Mouse (Mus musculus) stomach, postnatal 0 days (tissue): ENCODE measurements at regions not wholly inside any gene's neighbourhood (a gene's known extent, or its start where the extent isn't known, plus 50 kb on each side); places are given as distances from the start of the nearest gene placed in this dataset.

Source experiments
- ATAC-seq: fragments of 200-750 bp; cut with Nextera tagmentation; 2 replicates; pipeline ENCODE4 v1.8.0; 2017; ENCODE audit not compliant: low FRiP score, low TSS enrichment
- DNase-seq: peaks from one replicate; pipeline ENCODE4 v3.0.0-alpha.2; 2016; ENCODE audit warnings: low spot score
- H3K27ac ChIP-seq: fragments of 300-500 bp; sonication (generic); replicated peaks from 2 replicates; pipeline ENCODE4 v1.5.1; 2014; ENCODE audit warnings: mild to moderate bottlenecking, control low read depth
- H3K27me3 ChIP-seq: fragments of 300-500 bp; sonication (generic); 2 replicates; pipeline ENCODE4 v1.6.1; 2014; ENCODE audit warnings: low read length; ENCODE audit not compliant: control insufficient read depth, insufficient read depth
- H3K36me3 ChIP-seq: fragments of 300-500 bp; sonication (generic); 2 replicates; pipeline ENCODE4 v1.6.1; 2014; ENCODE audit warnings: low read length, mixed read lengths; ENCODE audit not compliant: control insufficient read depth, insufficient read depth
- H3K4me1 ChIP-seq: fragments of 300-500 bp; sonication (generic); replicated peaks from 2 replicates; pipeline ENCODE4 v1.6.1; 2014; ENCODE audit warnings: antibody characterized with exemption; ENCODE audit not compliant: control insufficient read depth, insufficient read depth
- H3K4me2 ChIP-seq: fragments of 300-500 bp; sonication (generic); replicated peaks from 2 replicates; pipeline ENCODE4 v1.6.1; 2014; ENCODE audit warnings: low read depth, mild to moderate bottlenecking, control low read depth, moderate library complexity
- H3K4me3 ChIP-seq: fragments of 300-500 bp; sonication (generic); 2 replicates; pipeline ENCODE4 v1.5.1; 2014; ENCODE audit warnings: low read depth, low read length, control low read depth
- H3K9ac ChIP-seq: fragments of 300-500 bp; sonication (generic); 2 replicates; pipeline ENCODE4 v1.6.1; 2014; ENCODE audit warnings: mild to moderate bottlenecking, low read length, control low read depth, mixed read lengths
- H3K9me3 ChIP-seq: fragments of 300-500 bp; sonication (generic); 2 replicates; pipeline ENCODE4 v1.6.1; 2016; ENCODE audit warnings: low read length; ENCODE audit not compliant: control insufficient read depth
- CTCF ChIP-seq: IDR thresholded peaks from 2 replicates; pipeline ENCODE4 v1.5.1; 2016; ENCODE audit warnings: antibody characterized with exemption, low read depth, mild to moderate bottlenecking, moderate library complexity
- EP300 ChIP-seq: optimal IDR thresholded peaks from 2 replicates; pipeline ENCODE3; 2016; ENCODE audit warnings: antibody characterized with exemption
- WGBS: fragments of 180-500 bp; shearing (Covaris S2); extraction: QIAGEN DNeasy Blood & Tissue Kit; methylation state at CpG from one replicate; pipeline ENCODE4 v1.1.7; 2014; 5-methylcytosine and 5-hydroxymethylcytosine counted together

DNA sequence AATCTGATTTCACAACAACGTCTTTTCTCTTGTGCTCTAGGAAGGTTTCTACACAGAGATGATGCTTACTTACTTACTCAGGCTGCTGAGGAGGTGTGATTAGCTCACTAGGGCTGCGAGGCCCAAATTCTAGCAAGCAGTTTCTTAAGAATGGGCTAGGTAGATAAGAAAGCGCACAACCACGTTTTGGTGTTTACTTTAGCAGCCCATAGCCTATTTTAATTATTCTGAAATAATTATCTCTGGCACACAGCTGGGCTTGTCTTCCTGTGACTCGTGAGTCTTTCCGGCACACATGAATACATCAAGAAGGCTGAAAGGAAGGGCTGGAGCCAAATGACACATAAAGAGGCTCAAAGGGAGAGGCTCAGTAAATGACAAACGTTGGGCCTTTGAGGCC is 325.2 kb downstream of the Edem1 start:
- Histone ChIP-seq H3K4me1 (no peaks in the 10 kb centered on the region), H3K4me3 (no peak overlapping the region), H3K27ac (no peak overlapping the region), H3K9me3 (no peaks in the 10 kb centered on the region), H3K27me3 (no peaks in the 10 kb centered on the region), H3K9ac (no peak overlapping the region), H3K4me2 (no peak overlapping the region), H3K36me3 (no peaks in the 10 kb centered on the region)
- ATAC-seq (no peak), DNase-seq (no peak)
- TF ChIP-seq EP300: no peak
- TF ChIP-seq CTCF: no peak
- WGBS: 34% methylated on average over 7 of the region's 7 CpGs

DNA sequence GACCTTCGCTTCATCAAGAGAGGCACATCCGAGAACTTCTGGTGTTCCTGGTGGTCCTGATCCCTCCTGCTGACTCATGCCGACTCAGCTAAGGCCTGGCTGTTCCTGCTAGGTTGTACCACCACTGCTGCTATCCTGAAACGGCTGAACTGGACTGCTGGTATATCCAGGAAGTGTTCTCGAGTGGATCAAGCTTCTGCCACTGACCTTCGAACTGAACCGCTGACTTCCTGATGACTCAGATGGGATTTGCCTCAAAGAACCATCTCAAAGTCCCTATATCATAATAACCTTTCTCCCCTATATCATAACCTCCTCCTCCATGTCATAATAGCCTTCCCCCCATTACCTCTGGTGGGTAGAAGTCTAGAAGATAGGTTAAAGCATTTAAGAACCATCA is 331.1 kb downstream of the Edem1 start:
- H3K27ac ChIP-seq: no peak overlapping the region
- 82% methylated on average over 7 of the region's 7 CpGs for WGBS
- ATAC-seq (no peak), DNase-seq (no peak)
- no peaks in the 10 kb centered on the region for H3K9me3 ChIP-seq
- H3K4me1 ChIP-seq: no peaks in the 10 kb centered on the region
- H3K36me3 ChIP-seq: no peaks in the 10 kb centered on the region
- TF ChIP-seq EP300 (no peak), CTCF (no peak)
- no peak overlapping the region for H3K4me3 ChIP-seq
- H3K27me3 ChIP-seq: no peaks in the 10 kb centered on the region
- no peak overlapping the region for H3K4me2 ChIP-seq
- no peak overlapping the region for H3K9ac ChIP-seq

DNA sequence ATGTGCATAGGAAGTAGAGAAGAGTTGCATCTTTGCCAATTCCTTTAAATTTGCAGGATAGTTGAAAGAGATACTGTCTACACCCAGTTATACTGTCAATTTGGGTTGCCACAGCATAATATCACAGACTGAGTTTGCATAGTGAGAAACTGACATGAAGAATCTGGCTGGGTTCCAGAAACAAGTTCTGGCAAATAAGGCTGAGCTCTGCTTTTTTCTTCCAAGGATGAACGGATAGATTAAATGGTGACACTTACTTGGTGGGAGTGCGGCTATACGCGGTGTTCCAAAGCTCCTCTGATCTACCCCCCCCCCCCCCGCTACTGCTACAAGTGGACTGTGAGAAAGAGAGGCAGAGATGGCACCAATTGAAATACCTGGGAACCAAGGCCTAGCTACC is 339.0 kb downstream of the Edem1 start:
- 52% methylated on average over 5 of the region's 5 CpGs for WGBS
- no peak overlapping the region for H3K9ac ChIP-seq
- H3K36me3 ChIP-seq: no peaks in the 10 kb centered on the region
- ATAC-seq (no peak), DNase-seq (no peak)
- no peak overlapping the region for H3K27ac ChIP-seq
- H3K4me1 ChIP-seq: no peaks in the 10 kb centered on the region
- H3K4me2 ChIP-seq: no peak overlapping the region
- no peaks in the 10 kb centered on the region for H3K9me3 ChIP-seq
- H3K4me3 ChIP-seq: no peak overlapping the region
- no peaks in the 10 kb centered on the region for H3K27me3 ChIP-seq
- no peak for TF ChIP-seq EP300
- TF ChIP-seq CTCF: no peak

DNA sequence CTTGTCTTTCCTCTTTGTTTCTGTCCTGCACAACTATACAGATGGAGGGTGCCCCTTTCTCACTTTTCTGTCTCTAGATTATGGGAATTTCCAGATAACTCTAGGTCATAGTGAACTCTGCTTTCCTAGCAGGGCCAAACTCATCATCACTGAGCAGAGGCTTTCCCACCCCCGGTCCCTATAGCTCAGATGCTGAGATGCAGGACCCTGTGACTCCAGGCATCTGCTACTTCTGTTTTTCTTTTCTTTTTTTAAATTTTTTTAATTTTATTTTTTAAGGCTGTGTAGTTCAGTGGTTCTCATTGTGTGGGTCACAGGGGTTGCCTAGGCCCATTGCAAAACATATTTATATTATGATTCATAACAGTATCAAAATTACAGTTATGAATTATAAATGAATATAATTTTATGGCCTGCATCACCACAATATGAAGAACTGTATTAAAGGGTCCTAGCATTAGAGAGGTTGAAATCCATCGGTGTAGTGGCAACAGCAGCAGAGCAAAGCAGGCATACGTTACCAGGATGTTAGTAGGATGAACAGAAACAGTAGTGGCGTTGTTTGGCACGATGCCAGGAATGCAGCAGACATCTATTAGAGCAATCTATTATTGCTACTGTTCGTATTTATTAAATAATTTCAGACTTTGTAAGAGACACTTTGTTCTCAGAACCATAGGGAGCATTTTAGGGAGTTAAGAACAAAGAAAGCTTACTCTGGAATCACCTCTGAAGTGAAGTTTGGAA is 343.8 kb downstream of the Edem1 start:
- H3K4me3 ChIP-seq: no peak overlapping the region
- H3K27ac ChIP-seq: no peak overlapping the region
- H3K27me3 ChIP-seq: no peaks in the 10 kb centered on the region
- H3K4me2 ChIP-seq: no peak overlapping the region
- H3K9ac ChIP-seq: no peak overlapping the region
- H3K4me1 ChIP-seq: no peaks in the 10 kb centered on the region
- no peak for TF ChIP-seq CTCF
- TF ChIP-seq EP300: no peak
- ATAC-seq: no peak
- H3K36me3 ChIP-seq: no peaks in the 10 kb centered on the region
- 43% methylated on average over 6 of the region's 6 CpGs for WGBS
- DNase-seq: no peak
- H3K9me3 ChIP-seq: no peaks in the 10 kb centered on the region

DNA sequence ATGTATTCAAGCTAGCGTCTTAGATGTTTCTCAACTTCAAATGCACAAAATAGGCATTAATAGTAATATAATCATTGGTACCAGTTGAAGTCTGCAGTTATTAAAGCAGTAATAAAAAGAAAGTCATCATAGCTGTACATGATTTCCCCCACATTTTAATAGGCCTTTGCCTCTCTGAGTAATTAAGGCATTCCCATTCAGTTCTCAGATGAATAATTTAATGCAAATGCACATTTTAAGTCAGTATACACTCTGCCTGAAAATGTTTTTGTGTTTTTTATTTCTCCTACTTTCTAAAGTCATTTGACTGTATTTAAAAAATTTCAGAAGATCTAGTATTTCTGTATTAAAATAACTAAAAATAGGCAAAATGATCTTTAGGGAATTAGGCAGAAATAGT is 344.6 kb downstream of the Edem1 start:
- Histone ChIP-seq H3K4me3 (no peak overlapping the region), H3K9ac (no peak overlapping the region), H3K9me3 (no peaks in the 10 kb centered on the region), H3K4me2 (no peak overlapping the region), H3K27me3 (no peaks in the 10 kb centered on the region), H3K36me3 (no peaks in the 10 kb centered on the region), H3K4me1 (no peaks in the 10 kb centered on the region), H3K27ac (no peak overlapping the region)
- TF ChIP-seq EP300 (no peak), CTCF (no peak)
- DNase-seq (no peak), ATAC-seq (no peak)
- 81% methylated on average over 1 of the region's 1 CpGs for WGBS

DNA sequence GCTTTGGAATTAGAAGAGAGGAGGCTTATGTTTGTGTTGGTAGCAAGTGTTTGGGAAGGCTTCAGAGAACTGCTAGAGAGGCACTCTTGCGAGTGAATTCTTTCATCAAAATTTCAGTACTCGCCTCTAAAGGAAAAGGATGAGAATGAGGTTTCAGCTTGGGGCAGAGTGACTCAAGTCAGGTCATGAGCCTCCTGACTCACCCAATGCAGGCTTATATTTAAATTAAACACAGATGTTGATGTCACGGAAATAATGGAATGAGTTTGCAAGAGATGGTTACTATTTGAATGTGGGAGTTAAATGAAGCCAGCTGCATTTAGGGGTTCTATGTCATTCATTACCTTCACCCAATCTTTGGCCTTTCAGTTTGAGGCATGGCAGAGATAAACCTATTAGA is 348.4 kb downstream of the Edem1 start:
- TF ChIP-seq CTCF (no peak), EP300 (no peak)
- Histone ChIP-seq H3K36me3 (no peaks in the 10 kb centered on the region), H3K9me3 (no peaks in the 10 kb centered on the region), H3K27me3 (no peaks in the 10 kb centered on the region), H3K27ac (no peak overlapping the region), H3K9ac (no peak overlapping the region), H3K4me2 (no peak overlapping the region), H3K4me1 (no peaks in the 10 kb centered on the region), H3K4me3 (no peak overlapping the region)
- ATAC-seq (no peak), DNase-seq (no peak)
- 51% methylated on average over 3 of the region's 3 CpGs for WGBS
